Mouse (Mus musculus) lung, postnatal 0 days (tissue): ENCODE data around the gene Lrrc61. TPM values are rescaled to one million over a fixed set of nuclear protein-coding genes. Genes with fewer than 3 reads are reported as not detected.
"Not testable (repeated sequence)": the region's sequence is repeated elsewhere in the genome, so short reads cannot be mapped to it uniquely, and the experiment has no call there.

Source experiments
- ATAC-seq: fragments of 200-750 bp; cut with Nextera tagmentation; 2 replicates; pipeline ENCODE4 v1.8.0; 2017; ENCODE audit warnings: moderate library complexity
- DNase-seq: peaks from one replicate; pipeline ENCODE4 v3.0.0-alpha.2; 2016; ENCODE audit warnings: low spot score
- H3K27ac ChIP-seq: fragments of 300-500 bp; sonication (generic); 2 replicates; pipeline ENCODE4 v1.5.1; 2014; ENCODE audit warnings: antibody characterized with exemption, mild to moderate bottlenecking, low read length, mixed read lengths
- H3K27me3 ChIP-seq: fragments of 300-500 bp; sonication (generic); replicated peaks from 2 replicates; pipeline ENCODE4 v1.6.1; 2014; ENCODE audit warnings: low read length, mixed read lengths; ENCODE audit not compliant: insufficient read depth
- H3K36me3 ChIP-seq: fragments of 300-500 bp; sonication (generic); 2 replicates; pipeline ENCODE4 v1.6.1; 2014; ENCODE audit warnings: low read length, mixed read lengths; ENCODE audit not compliant: insufficient read depth
- H3K4me1 ChIP-seq: fragments of 300-500 bp; sonication (generic); 2 replicates; pipeline ENCODE4 v1.6.1; 2014; ENCODE audit warnings: antibody characterized with exemption, low read depth, low read length, mixed read lengths; ENCODE audit not compliant: insufficient read depth
- H3K4me2 ChIP-seq: fragments of 300-500 bp; sonication (generic); replicated peaks from 2 replicates; pipeline ENCODE4 v1.6.1; 2014; ENCODE audit warnings: low read depth, mild to moderate bottlenecking, low read length, moderate library complexity, mixed read lengths
- H3K4me3 ChIP-seq: fragments of 300-500 bp; sonication (generic); 2 replicates; pipeline ENCODE4 v1.5.1; 2014; ENCODE audit warnings: low read depth, low read length
- H3K9ac ChIP-seq: fragments of 300-500 bp; sonication (generic); replicated peaks from 2 replicates; pipeline ENCODE4 v1.6.1; 2014; ENCODE audit warnings: low read depth, mild to moderate bottlenecking
- H3K9me3 ChIP-seq: fragments of 300-500 bp; sonication (generic); 2 replicates; pipeline ENCODE4 v1.6.1; 2016; ENCODE audit warnings: low read length, mixed read lengths
- CTCF ChIP-seq: IDR thresholded peaks from 2 replicates; pipeline ENCODE4 v1.5.1; 2016; ENCODE audit warnings: antibody characterized with exemption, mild to moderate bottlenecking
- EP300 ChIP-seq: IDR thresholded peaks from 2 replicates; pipeline ENCODE4 v1.6.1; 2016; ENCODE audit warnings: antibody characterized with exemption, mild to moderate bottlenecking, control low read depth
- WGBS: fragments of 180-500 bp; shearing (Covaris S2); extraction: QIAGEN DNeasy Blood & Tissue Kit; methylation state at CpG from one replicate; pipeline ENCODE4 v1.1.7; 2014; 5-methylcytosine and 5-hydroxymethylcytosine counted together
- polyA plus RNA-seq: library from polyadenylated mRNA; unstranded; fragments of >200 nt; fragmentation: Nextera tagmentation; extraction: Ambion mirVana; gene quantifications from 2 replicates; pipeline ENCODE4 v1.2.1, GENCODE M21; 2015

Gene Lrrc61
- 4.2 and 4.7 TPM in 2 replicates for polyA plus RNA-seq

- WGBS: 1% methylated on average over 39 of the region's 39 CpGs
- H3K4me3 ChIP-seq: peak within 1 kb of the TSS; percentile 34
Measured at GRCm38 (mm10) chr6:48554280-48555103, at the start of gene Lrrc61. TSS of gene Lrrc61 (plus strand) at chr6:48554796.

GRCm38 (mm10) chr6:48508087-48508486 is 46.5 kb upstream of the Lrrc61 start:
- Histone ChIP-seq H3K27ac (no peak overlapping the region), H3K9ac (no peak overlapping the region), H3K36me3 (peaks cover 5% of the 10 kb centered on the region; the same call in 1 of the 2 replicates), H3K27me3 (no peaks in the 10 kb centered on the region), H3K9me3 (no peaks in the 10 kb centered on the region), H3K4me1 (0 out of 2 replicates have a peak, but pooled peaks cover 2% of the 10 kb centered on the region), H3K4me2 (no peak overlapping the region), H3K4me3 (no peak overlapping the region)
- 55% methylated on average over 4 of the region's 4 CpGs for WGBS
- no peak for TF ChIP-seq CTCF
- TF ChIP-seq EP300: no peak
- DNase-seq (no peak), ATAC-seq (no peak)

More at GRCm38 (mm10) chr6:48554280-48555103, at the start of gene Lrrc61:
- TF ChIP-seq EP300: peak; percentile 90
- TF ChIP-seq CTCF: no peak
- H3K9me3 ChIP-seq: no peaks in the 10 kb centered on the region
- peak within 1 kb of the TSS; percentile 94 for H3K27ac ChIP-seq
- DNase-seq: peak; percentile 99
- H3K4me1 ChIP-seq: peaks cover 4% of the 10 kb centered on the region; the same call in 1 of the 2 replicates
- H3K27me3 ChIP-seq: no peaks in the 10 kb centered on the region
- H3K36me3 ChIP-seq: no peaks in the 10 kb centered on the region
- H3K4me2 ChIP-seq: peak within 1 kb of the TSS; percentile 61
- peak within 1 kb of the TSS; percentile 27; the same call in 1 of the 2 replicates for H3K9ac ChIP-seq
- peak; percentile 97 for ATAC-seq

GRCm38 (mm10) chr6:48510426-48510825 is 44.2 kb upstream of the Lrrc61 start:
- WGBS: 80% methylated on average over 4 of the region's 4 CpGs
- ATAC-seq: no peak
- no peak for DNase-seq

GRCm38 (mm10) chr6:48511861-48512260 is 42.7 kb upstream of the Lrrc61 start:
- 77% methylated on average over 7 of the region's 7 CpGs for WGBS
- no peak for DNase-seq
- TF ChIP-seq CTCF: no peak
- no peak for TF ChIP-seq EP300
- H3K4me2 ChIP-seq: no peak overlapping the region
- H3K9ac ChIP-seq: no peak overlapping the region
- peaks cover 5% of the 10 kb centered on the region; the same call in 1 of the 2 replicates for H3K36me3 ChIP-seq
- no peak for ATAC-seq
- no peaks in the 10 kb centered on the region for H3K9me3 ChIP-seq
- no peak overlapping the region for H3K4me3 ChIP-seq
- H3K27me3 ChIP-seq: no peaks in the 10 kb centered on the region
- H3K4me1 ChIP-seq: no peaks in the 10 kb centered on the region
- no peak overlapping the region for H3K27ac ChIP-seq

More at GRCm38 (mm10) chr6:48510426-48510825, 44.2 kb upstream of the Lrrc61 start:
- no peak overlapping the region for H3K4me2 ChIP-seq
- no peaks in the 10 kb centered on the region for H3K27me3 ChIP-seq
- peaks cover 5% of the 10 kb centered on the region; the same call in 1 of the 2 replicates for H3K36me3 ChIP-seq
- no peak overlapping the region for H3K4me3 ChIP-seq
- no peaks in the 10 kb centered on the region for H3K4me1 ChIP-seq
- no peak overlapping the region for H3K9ac ChIP-seq
- no peaks in the 10 kb centered on the region for H3K9me3 ChIP-seq
- no peak overlapping the region for H3K27ac ChIP-seq
- no peak for TF ChIP-seq CTCF
- no peak for TF ChIP-seq EP300

GRCm38 (mm10) chr6:48524882-48525281 is 29.7 kb upstream of the Lrrc61 start:
- H3K4me1 ChIP-seq, H3K9me3 ChIP-seq, H3K4me3 ChIP-seq, DNase-seq, H3K4me2 ChIP-seq, H3K27ac ChIP-seq, ATAC-seq, H3K27me3 ChIP-seq, H3K36me3 ChIP-seq, H3K9ac ChIP-seq: not testable (repeated sequence)
- WGBS: 99% methylated on average over 12 of the region's 16 CpGs

GRCm38 (mm10) chr6:48527901-48528300 is 26.7 kb upstream of the Lrrc61 start:
- Histone ChIP-seq H3K27ac (no peak overlapping the region), H3K9ac (no peak overlapping the region), H3K4me3 (no peak overlapping the region), H3K9me3 (no peaks in the 10 kb centered on the region), H3K36me3 (no peaks in the 10 kb centered on the region), H3K4me2 (no peak overlapping the region), H3K27me3 (no peaks in the 10 kb centered on the region), H3K4me1 (no peaks in the 10 kb centered on the region)
- no peak for ATAC-seq
- WGBS: 83% methylated on average over 9 of the region's 9 CpGs
- no peak for DNase-seq
- TF ChIP-seq EP300: no peak
- TF ChIP-seq CTCF: no peak
